10 mouse cellular contexts compared by ENCODE assay signal in genomic region chr7:29424690-29425089, GRCm38 (mm10).
DNase-seq lines count a peak whose midpoint lies in the region; ATAC-seq and TF ChIP-seq lines count a peak whose summit lies in the region.
"Had no signal": no experiment of that assay in that cellular context is flagged by ENCODE, and none has a peak within 500 bp of the region (broad histone marks: within the 10 kb centered on the region; RNA-seq: fewer than 3 reads in every experiment).

No protein-coding gene starts in this region.

- no peaks in the 10 kb centered on the region for H3K36me3 ChIP-seq in kidney, embryonic 14.5 days (ENCODE audit: control insufficient read depth, insufficient read depth, low read length)
- no peaks in the 10 kb centered on the region for H3K36me3 ChIP-seq in embryonic facial prominence, embryonic 15.5 days
- no peaks in the 10 kb centered on the region for H3K36me3 ChIP-seq in limb, embryonic 10.5 days
- no peaks in the 10 kb centered on the region for H3K36me3 ChIP-seq in small intestine, adult 2 months (ENCODE audit: control insufficient read depth, insufficient read depth, low read length)
- no peaks in the 10 kb centered on the region for H3K36me3 ChIP-seq in midbrain, embryonic 15.5 days (replicated peaks)

- H3K4me3 ChIP-seq in kidney, embryonic 14.5 days (ENCODE audit: low read length), result no peak overlapping the region
- H3K4me3 ChIP-seq in embryonic facial prominence, embryonic 15.5 days (replicated peaks), result no peak overlapping the region
- H3K4me3 ChIP-seq in limb, embryonic 10.5 days, result no peak overlapping the region
- no peak overlapping the region for H3K4me3 ChIP-seq in small intestine, adult 2 months (ENCODE audit: low read depth, low read length)
- no peak overlapping the region for H3K4me3 ChIP-seq in midbrain, embryonic 15.5 days

- TF ChIP-seq POLR2A in small intestine, adult 2 months (IDR thresholded peaks at IDR 0.05; ENCODE audit: low read depth, low read length), result no peak

- no peaks in the 10 kb centered on the region for H3K9me3 ChIP-seq in kidney, embryonic 14.5 days (ENCODE audit: control insufficient read depth, low read length)
- no peaks in the 10 kb centered on the region for H3K9me3 ChIP-seq in embryonic facial prominence, embryonic 15.5 days (replicated peaks)
- no peaks in the 10 kb centered on the region for H3K9me3 ChIP-seq in limb, embryonic 10.5 days (replicated peaks)
- no peaks in the 10 kb centered on the region for H3K9me3 ChIP-seq in midbrain, embryonic 15.5 days

- H3K4me2 ChIP-seq in kidney, embryonic 14.5 days (replicated peaks; ENCODE audit: low read depth, low read length), result no peak overlapping the region
- no peak overlapping the region for H3K4me2 ChIP-seq in embryonic facial prominence, embryonic 15.5 days (replicated peaks)
- H3K4me2 ChIP-seq in midbrain, embryonic 15.5 days, result no peak overlapping the region

- peak; percentile 36 for DNase-seq in kidney, adult 11 months
- no peak for DNase-seq in limb, embryonic 10.5 days (ENCODE audit: low spot score)
- DNase-seq in cerebellum, adult 11-12 months, result no peak
- no peak for DNase-seq in cerebellum, adult 11 months
- DNase-seq: adrenal gland, postnatal 10 days; gastrocnemius, postnatal 10 days had no signal

- H3K27ac ChIP-seq in kidney, embryonic 14.5 days (ENCODE audit: low read depth, low read length), result no peak overlapping the region
- H3K27ac ChIP-seq in embryonic facial prominence, embryonic 15.5 days (replicated peaks), result peak overlapping the region; percentile 59; the same call in 1 of the 2 replicates
- peak overlapping the region; percentile 31; the same call in 1 of the 2 replicates for H3K27ac ChIP-seq in limb, embryonic 10.5 days
- H3K27ac ChIP-seq in small intestine, adult 2 months (ENCODE audit: insufficient read depth, low read depth, low read length), result peak overlapping the region; percentile 4; the same call in 1 of the 2 replicates
- no peak overlapping the region for H3K27ac ChIP-seq in midbrain, embryonic 15.5 days

- no peak for ATAC-seq in kidney, embryonic 14.5 days (ENCODE audit: low FRiP score, low TSS enrichment)
- ATAC-seq in embryonic facial prominence, embryonic 15.5 days (ENCODE audit: insufficient number of reproducible peaks, low FRiP score, low TSS enrichment, low read depth), result peak; percentile 27; the same call in 1 of the 2 replicates
- ATAC-seq in midbrain, embryonic 15.5 days (replicated peaks), result no peak

- TF ChIP-seq CTCF in small intestine, adult 2 months (IDR thresholded peaks at IDR 0.05; ENCODE audit: extremely low read depth, insufficient read length, insufficient replicate concordance, low read depth, low read length), result no peak

- no peak overlapping the region for H3K9ac ChIP-seq in kidney, embryonic 14.5 days (ENCODE audit: low read depth, low read length)
- no peak overlapping the region for H3K9ac ChIP-seq in embryonic facial prominence, embryonic 15.5 days
- no peak overlapping the region for H3K9ac ChIP-seq in midbrain, embryonic 15.5 days

- no peaks in the 10 kb centered on the region for H3K27me3 ChIP-seq in kidney, embryonic 14.5 days (ENCODE audit: control insufficient read depth, insufficient read depth, low read length)
- no peaks in the 10 kb centered on the region for H3K27me3 ChIP-seq in embryonic facial prominence, embryonic 15.5 days
- no peaks in the 10 kb centered on the region for H3K27me3 ChIP-seq in limb, embryonic 10.5 days (ENCODE audit: low read depth, poor library complexity, severe bottlenecking)
- H3K27me3 ChIP-seq in small intestine, adult 2 months (ENCODE audit: control insufficient read depth, insufficient read depth, low read length), result no peaks in the 10 kb centered on the region
- H3K27me3 ChIP-seq in midbrain, embryonic 15.5 days (replicated peaks), result no peaks in the 10 kb centered on the region

- 30% methylated on average over 5 of the region's 5 CpGs for whole genome bisulfite sequencing in kidney, embryonic 14.5 days
- 23% methylated on average over 5 of the region's 5 CpGs for WGBS in embryonic facial prominence, embryonic 15.5 days
- WGBS in limb, embryonic 10.5 days, result 76% methylated on average over 5 of the region's 5 CpGs
- 30% methylated on average over 5 of the region's 5 CpGs for WGBS in small intestine, adult 2 months
- 62% methylated on average over 5 of the region's 5 CpGs for WGBS in midbrain, embryonic 15.5 days

- H3K4me1 ChIP-seq in kidney, embryonic 14.5 days (ENCODE audit: control insufficient read depth, insufficient read depth, low read length), result peaks cover 11% of the 10 kb centered on the region; the same call in 1 of the 2 replicates
- H3K4me1 ChIP-seq in embryonic facial prominence, embryonic 15.5 days, result peaks cover 52% of the 10 kb centered on the region
- peaks cover 41% of the 10 kb centered on the region for H3K4me1 ChIP-seq in limb, embryonic 10.5 days
- H3K4me1 ChIP-seq in small intestine, adult 2 months (ENCODE audit: control insufficient read depth, insufficient read depth, insufficient read length, low read length), result peaks cover 10% of the 10 kb centered on the region
- H3K4me1 ChIP-seq in midbrain, embryonic 15.5 days, result peaks cover 7% of the 10 kb centered on the region

Comparison
In these comparisons a context has a peak if more than half of its experiments do, and no peak if none do; other contexts are left out.
1. H3K27ac ChIP-seq: peak in embryonic facial prominence, embryonic 15.5 days (single experiment), limb, embryonic 10.5 days (single experiment) and small intestine, adult 2 months (single experiment); none in kidney, embryonic 14.5 days (single experiment) and midbrain, embryonic 15.5 days (single experiment).